ENCODE assay signal across 27 mouse cellular contexts in genomic region chr15:82192617-82193016, GRCm38 (mm10). TPM values are rescaled to one million over a fixed set of nuclear protein-coding genes. Genes with fewer than 3 reads are reported as not detected.
A peak's percentile ranks its signal among the peaks of the same experiment; 100 is the strongest.
DNase-seq lines count a peak whose midpoint lies in the region; TF ChIP-seq lines count a peak whose summit lies in the region.
"Had no signal": no experiment of that assay in that cellular context is flagged by ENCODE, and none has a peak within 500 bp of the region (broad histone marks: within the 10 kb centered on the region; RNA-seq: fewer than 3 reads in every experiment).

No protein-coding gene starts in this region.

- 0 out of 2 replicates have a peak overlapping the region, but pooled peaks have one; percentile 12 for H3K27ac ChIP-seq in ES-Bruce4 (ENCODE audit: insufficient read depth, low read length)
- H3K27ac ChIP-seq in forebrain, embryonic 10.5 days, result no peak overlapping the region
- H3K27ac ChIP-seq: forebrain, embryonic 15.5 days; heart, embryonic 13.5 days; hindbrain, embryonic 14.5 days; kidney, postnatal 0 days; left cerebral cortex, adult 2 months; limb, embryonic 13.5 days; liver, embryonic 13.5 days; lung, embryonic 15.5 days; midbrain, embryonic 10.5 days; neural tube, embryonic 13.5 days had no signal

- no peak for TF ChIP-seq POLR2A in ES-Bruce4 (IDR thresholded peaks at IDR 0.05; ENCODE audit: insufficient read depth, low read length)

- no peaks in the 10 kb centered on the region for H3K9me3 ChIP-seq in ES-Bruce4 (replicated peaks; ENCODE audit: control insufficient read depth, insufficient read depth, low read length, poor library complexity, severe bottlenecking)
- H3K9me3 ChIP-seq in forebrain, embryonic 10.5 days, result no peaks in the 10 kb centered on the region
- H3K9me3 ChIP-seq: forebrain, embryonic 15.5 days; heart, embryonic 13.5 days; limb, embryonic 13.5 days; liver, embryonic 13.5 days; lung, embryonic 15.5 days; midbrain, embryonic 10.5 days; neural tube, embryonic 13.5 days had no signal

- H3K4me1 ChIP-seq in ES-Bruce4 (ENCODE audit: control insufficient read depth, insufficient read depth, low read length), result peaks cover 2% of the 10 kb centered on the region
- H3K4me1 ChIP-seq in forebrain, embryonic 10.5 days, result no peaks in the 10 kb centered on the region
- H3K4me1 ChIP-seq: forebrain, embryonic 15.5 days; limb, embryonic 13.5 days; lung, embryonic 15.5 days; midbrain, embryonic 10.5 days; neural tube, embryonic 13.5 days had no signal

- 82% methylated on average over 8 of the region's 8 CpGs for WGBS in forebrain, embryonic 10.5 days

- no peak overlapping the region for H3K9ac ChIP-seq in ES-Bruce4 (ENCODE audit: low read depth, poor library complexity, severe bottlenecking)
- H3K9ac ChIP-seq: forebrain, embryonic 15.5 days; heart, embryonic 13.5 days; hindbrain, embryonic 14.5 days; limb, embryonic 13.5 days; liver, embryonic 13.5 days; lung, embryonic 15.5 days; neural tube, embryonic 13.5 days had no signal

- H3K4me3 ChIP-seq in ES-Bruce4 (ENCODE audit: low read depth, low read length), result no peak overlapping the region
- H3K4me3 ChIP-seq in forebrain, embryonic 10.5 days, result no peak overlapping the region
- H3K4me3 ChIP-seq: forebrain, embryonic 15.5 days; heart, embryonic 13.5 days; left cerebral cortex, adult 2 months; limb, embryonic 13.5 days; liver, embryonic 13.5 days; lung, embryonic 15.5 days; midbrain, embryonic 10.5 days; neural tube, embryonic 13.5 days had no signal

- TF ChIP-seq EP300 in ES-Bruce4 (IDR thresholded peaks at IDR 0.05; ENCODE audit: insufficient read depth, low read depth, low read length), result peak; percentile 67; the same call in 1 of the 2 replicates

- H3K27me3 ChIP-seq in ES-Bruce4 (ENCODE audit: control insufficient read depth, insufficient read depth, low read length, poor library complexity, severe bottlenecking), result no peaks in the 10 kb centered on the region
- no peaks in the 10 kb centered on the region for H3K27me3 ChIP-seq in forebrain, embryonic 10.5 days (ENCODE audit: poor library complexity, severe bottlenecking)
- H3K27me3 ChIP-seq: forebrain, embryonic 15.5 days; limb, embryonic 13.5 days; liver, embryonic 13.5 days; lung, embryonic 15.5 days; neural tube, embryonic 13.5 days had no signal

- DNase-seq in layer of hippocampus, adult 9-11 months, result peak; percentile 51
- no peak for DNase-seq in layer of hippocampus, adult 11-12 months (ENCODE audit: low spot score)
- DNase-seq in Muller cell, postnatal 12 days (ENCODE audit: inconsistent ontology term), result peak; percentile 76
- peak; percentile 93 for DNase-seq in retina, postnatal 1 day
- no peak for DNase-seq in forebrain, embryonic 10.5 days (ENCODE audit: extremely low spot score, low spot score)
- DNase-seq: adrenal gland, postnatal 14 days; B cell, adult 2 months; cerebellum, adult 11-12 months; cerebellum, adult 9-11 months; heart, postnatal 10 days; kidney, adult 2 months; kidney, postnatal 4 days; liver, embryonic 13.5 days; right cerebral cortex, postnatal 14 days had no signal

- TF ChIP-seq CTCF in ES-Bruce4 (IDR thresholded peaks at IDR 0.05; ENCODE audit: low read depth, low read length), result no peak

- peaks cover 57% of the 10 kb centered on the region for H3K36me3 ChIP-seq in ES-Bruce4 (ENCODE audit: control insufficient read depth, insufficient read depth, low read length, poor library complexity, severe bottlenecking)
- H3K36me3 ChIP-seq in forebrain, embryonic 10.5 days (replicated peaks), result peaks cover 100% of the 10 kb centered on the region

RNA-seq across cellular contexts. Expression of gene Shisa8, which starts 20.0 kb away (rescaled TPM):
- polyA plus RNA-seq in ES-Bruce4 (2011; ENCODE audit: insufficient read depth, insufficient read length, low read depth, missing spikeins), result 6.8 and 7.4 TPM in 2 replicates
- polyA plus RNA-seq in forebrain, embryonic 10.5 days (2016; fragmentation: Nextera tagmentation; extraction: Ambion mirVana), result 0.87 and 0.95 TPM in 2 replicates

RNA-seq across cellular contexts. Expression of gene Tnfrsf13c, which starts 31.6 kb away (rescaled TPM):
- polyA plus RNA-seq in ES-Bruce4 (2011; ENCODE audit: insufficient read depth, insufficient read length, low read depth, missing spikeins), result 1.9 and 2.3 TPM in 2 replicates
- polyA plus RNA-seq in forebrain, embryonic 10.5 days (2016; fragmentation: Nextera tagmentation; extraction: Ambion mirVana), result 0.18 TPM in 1 of 2 replicates, not detected in the other
- polyA plus RNA-seq: stomach, embryonic 14.5 days had no signal

RNA-seq across cellular contexts. Expression of gene Srebf2, which starts 45.6 kb away (rescaled TPM):
- polyA plus RNA-seq in ES-Bruce4 (2011; ENCODE audit: insufficient read depth, insufficient read length, low read depth, missing spikeins), result 205 and 210 TPM in 2 replicates
- 207 and 227 TPM in 2 replicates for polyA plus RNA-seq in forebrain, embryonic 10.5 days (2016; fragmentation: Nextera tagmentation; extraction: Ambion mirVana)

RNA-seq across cellular contexts. Expression of gene Cenpm, which starts 51.9 kb away (rescaled TPM):
- 43.2 and 52.0 TPM in 2 replicates for polyA plus RNA-seq in ES-Bruce4 (2011; ENCODE audit: insufficient read depth, insufficient read length, low read depth, missing spikeins)
- polyA plus RNA-seq in forebrain, embryonic 10.5 days (2016; fragmentation: Nextera tagmentation; extraction: Ambion mirVana), result 95.1 and 97.3 TPM in 2 replicates

RNA-seq across cellular contexts. Expression of gene 1500009C09Rik, which starts 59.6 kb away (rescaled TPM):
- polyA plus RNA-seq in ES-Bruce4 (2011; ENCODE audit: insufficient read depth, insufficient read length, low read depth, missing spikeins), result not detected in 2 replicates
- polyA plus RNA-seq in forebrain, embryonic 10.5 days (2016; fragmentation: Nextera tagmentation; extraction: Ambion mirVana), result 0.26 TPM in 1 of 2 replicates, not detected in the other
- polyA plus RNA-seq: gonadal fat pad, adult 2 months; heart, embryonic 13.5 days; intestine, embryonic 14.5 days; kidney, postnatal 0 days; limb, embryonic 13.5 days; liver, embryonic 13.5 days; lung, embryonic 15.5 days; stomach, embryonic 14.5 days had no signal

Comparison
In these comparisons a context has a peak if more than half of its experiments do, and no peak if none do; other contexts are left out.
1. DNase-seq: peak in layer of hippocampus, adult 9-11 months (single experiment), Muller cell, postnatal 12 days (single experiment) and retina, postnatal 1 day (single experiment); none in layer of hippocampus, adult 11-12 months (single experiment) and forebrain, embryonic 10.5 days (single experiment).